Mouse (Mus musculus) liver, postnatal 0 days (tissue): ENCODE measurements at regions not wholly inside any gene's neighbourhood (a gene's known extent, or its start where the extent isn't known, plus 50 kb on each side); places are given as distances from the start of the nearest gene placed in this dataset.

Source experiments
- CTCF ChIP-seq: sonication (generic); IDR thresholded peaks from 2 replicates; pipeline ENCODE4 v1.5.1; 2016; ENCODE audit warnings: antibody characterized with exemption, low read depth
- EP300 ChIP-seq: IDR thresholded peaks from 2 replicates; pipeline ENCODE4 v1.6.1; 2016; ENCODE audit warnings: antibody characterized with exemption, low read depth, mild to moderate bottlenecking

- TF ChIP-seq CTCF: no peak
- no peak for TF ChIP-seq EP300
Measured at GRCm38 (mm10) chr13:72977213-72977612, 283.1 kb upstream of the Irx4 start.
